Mouse (Mus musculus): ENCODE measurements around the gene Ifit3. TPM values are rescaled to one million over a fixed set of nuclear protein-coding genes. Genes with fewer than 3 reads are reported as not detected.
"Not testable (repeated sequence)": the region's sequence is repeated elsewhere in the genome, so short reads cannot be mapped to it uniquely, and the experiment has no call there.

Gene Ifit3
- polyA plus RNA-seq, 1 experiment from 2014 or later, result 0.28 TPM

DNA sequence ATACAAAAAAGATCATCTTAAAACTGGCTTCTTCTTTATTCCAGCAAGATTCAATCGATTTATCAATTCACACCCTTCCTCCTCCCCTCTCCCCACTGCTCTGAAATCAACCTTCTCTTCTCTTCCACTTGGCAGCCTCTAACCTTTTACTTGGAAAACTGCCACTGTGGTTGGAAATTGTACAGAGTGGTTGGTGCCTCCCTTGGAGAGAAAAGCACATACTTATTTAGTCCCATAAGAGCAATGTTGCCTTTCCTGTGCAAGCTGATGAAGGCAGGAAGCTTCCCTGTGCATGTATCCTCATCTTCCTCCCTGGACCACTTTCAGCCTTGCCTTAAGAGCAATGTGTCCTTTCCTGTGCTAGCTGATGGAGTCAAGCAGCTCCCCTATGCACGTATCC is 15.0 kb downstream of the Ifit3 start:
- WGBS, result 90% methylated on average over 2 of the region's 2 CpGs
- DNase-seq (ENCODE audit: low spot score), result no peak
- H3K27me3 ChIP-seq (ENCODE audit: low read depth, poor library complexity, severe bottlenecking), result no peaks in the 10 kb centered on the region
- H3K36me3 ChIP-seq, result no peaks in the 10 kb centered on the region
- no peak overlapping the region for H3K4me3 ChIP-seq
- no peaks in the 10 kb centered on the region for H3K4me1 ChIP-seq
- H3K27ac ChIP-seq, result no peak overlapping the region
- H3K9me3 ChIP-seq (replicated peaks), result no peaks in the 10 kb centered on the region

DNA sequence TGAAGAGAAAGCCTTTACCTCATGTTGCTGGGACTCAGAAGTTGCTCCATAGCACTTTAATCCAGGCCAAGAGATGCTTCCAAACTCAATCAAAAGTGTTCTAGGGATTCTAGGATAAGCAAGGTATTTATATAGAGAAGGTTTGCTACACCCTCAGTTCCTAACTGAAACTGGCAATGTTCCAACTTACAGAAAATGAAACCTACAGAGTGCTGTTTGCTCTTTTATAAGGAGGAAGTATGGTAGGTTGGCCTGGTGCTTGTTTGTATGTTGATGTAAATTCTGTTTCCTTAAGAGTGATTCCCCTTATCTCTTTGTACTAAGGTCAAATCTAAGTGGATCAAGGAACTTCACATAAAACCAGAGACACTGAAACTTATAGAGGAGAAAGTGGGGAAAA is 15.9 kb downstream of the Ifit3 start:
- H3K4me1 ChIP-seq, result not testable (repeated sequence)

DNA sequence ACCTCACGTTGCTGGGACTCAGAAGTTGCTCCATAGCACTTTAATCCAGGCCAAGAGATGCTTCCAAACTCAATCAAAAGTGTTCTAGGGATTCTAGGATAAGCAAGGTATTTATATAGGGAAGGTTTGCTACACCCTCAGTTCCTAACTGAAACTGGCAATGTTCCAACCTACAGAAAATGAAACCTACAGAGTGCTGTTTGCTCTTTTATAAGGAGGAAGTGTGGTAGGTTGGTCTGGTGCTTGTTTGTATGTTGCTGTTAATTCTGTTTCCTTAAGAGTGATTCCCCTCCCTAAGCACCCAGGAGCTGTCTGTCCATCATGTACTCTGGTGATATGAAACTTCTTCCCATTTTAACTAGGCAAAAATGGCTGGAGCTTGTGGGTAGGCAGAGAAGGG is 18.6 kb downstream of the Ifit3 start, which contains the start of gene Ifit1bl1:
Ifit1bl1 (minus strand) TSS at position 69 of the 400 bp plus-strand sequence.
- not testable (repeated sequence) for H3K9me3 ChIP-seq (replicated peaks); H3K27me3 ChIP-seq (ENCODE audit: low read depth, poor library complexity, severe bottlenecking); H3K27ac ChIP-seq; H3K4me3 ChIP-seq; H3K4me1 ChIP-seq; DNase-seq (ENCODE audit: low spot score); H3K36me3 ChIP-seq
- WGBS, result 53% methylated on average over 1 of the region's 1 CpGs

More for the DNA sequence above, 15.9 kb downstream of the Ifit3 start:
- not testable (repeated sequence) for H3K27me3 ChIP-seq (ENCODE audit: low read depth, poor library complexity, severe bottlenecking); H3K27ac ChIP-seq; H3K9me3 ChIP-seq (replicated peaks); H3K36me3 ChIP-seq; H3K4me3 ChIP-seq; DNase-seq (ENCODE audit: low spot score)

DNA sequence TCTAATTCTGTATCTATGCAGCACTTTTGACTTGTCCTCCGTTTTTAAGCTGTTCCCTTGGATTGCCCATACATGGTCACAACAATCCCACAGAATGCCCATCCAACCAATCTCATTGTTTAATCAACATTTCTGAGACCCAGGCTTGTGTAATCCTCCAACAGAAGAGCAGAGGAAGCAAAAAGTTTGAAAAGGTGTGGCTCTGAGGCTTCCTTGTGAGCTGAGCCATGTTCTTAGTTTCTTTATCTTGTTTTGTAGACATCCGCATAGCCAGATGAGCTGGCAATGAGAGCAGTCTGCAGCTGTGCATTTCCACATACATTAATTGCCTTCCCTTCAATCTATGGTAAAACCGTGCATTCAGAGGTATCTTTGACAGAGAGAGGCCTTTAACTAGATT is 22.1 kb downstream of the Ifit3 start:
- no peak overlapping the region for H3K27ac ChIP-seq
- no peak for DNase-seq (ENCODE audit: low spot score)
- 91% methylated on average over 3 of the region's 3 CpGs for WGBS
- no peaks in the 10 kb centered on the region for H3K9me3 ChIP-seq (replicated peaks)
- no peaks in the 10 kb centered on the region for H3K36me3 ChIP-seq
- no peaks in the 10 kb centered on the region for H3K27me3 ChIP-seq (ENCODE audit: low read depth, poor library complexity, severe bottlenecking)
- no peak overlapping the region for H3K4me3 ChIP-seq
- H3K4me1 ChIP-seq, result no peaks in the 10 kb centered on the region

DNA sequence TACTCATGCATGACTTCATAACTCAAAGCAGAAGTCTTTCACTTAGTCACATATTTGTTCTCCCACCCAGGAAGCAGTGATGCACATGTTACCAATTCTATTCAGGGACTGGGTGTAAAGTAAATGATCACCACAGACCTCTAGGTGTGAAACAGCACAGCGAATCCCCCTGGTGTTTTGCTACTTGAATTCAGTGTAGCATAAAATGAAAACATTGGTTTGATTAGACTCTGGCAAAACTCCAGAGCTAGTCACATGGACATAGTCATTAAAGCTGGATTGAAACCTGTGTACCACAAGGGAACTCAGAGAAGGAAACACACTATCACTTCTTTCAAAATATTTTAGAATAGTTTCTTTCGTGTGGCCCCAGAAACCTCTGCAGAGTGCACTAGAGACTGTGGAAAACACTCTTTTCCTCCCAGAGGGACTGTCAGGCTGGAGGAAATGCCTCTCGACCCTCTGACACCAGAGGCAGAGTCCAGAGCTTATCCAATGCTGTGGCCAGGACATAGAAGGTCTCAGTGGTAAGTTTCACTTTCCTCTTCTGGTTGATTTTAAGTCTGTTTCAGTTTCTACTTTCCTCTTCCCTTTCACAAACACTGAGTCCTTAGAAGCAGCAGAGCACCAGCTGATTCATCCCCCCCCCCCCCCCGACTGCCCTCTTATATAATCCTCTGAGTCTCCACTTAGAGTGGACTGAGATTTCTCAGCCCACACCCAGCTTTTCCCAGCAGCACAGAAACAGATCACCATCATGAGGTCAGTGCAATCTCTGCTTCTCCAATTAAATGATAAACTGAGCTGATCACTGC is 24.1 kb downstream of the Ifit3 start, which contains the start of gene Ifit3b:
Ifit3b (plus strand) TSS at position 734 of the 815 bp plus-strand sequence.
- not testable (repeated sequence) for H3K4me1 ChIP-seq; H3K9me3 ChIP-seq (replicated peaks); H3K27me3 ChIP-seq (ENCODE audit: low read depth, poor library complexity, severe bottlenecking); DNase-seq (ENCODE audit: low spot score); H3K4me3 ChIP-seq; H3K27ac ChIP-seq; H3K36me3 ChIP-seq
- WGBS, result 66% methylated on average over 4 of the region's 4 CpGs

DNA sequence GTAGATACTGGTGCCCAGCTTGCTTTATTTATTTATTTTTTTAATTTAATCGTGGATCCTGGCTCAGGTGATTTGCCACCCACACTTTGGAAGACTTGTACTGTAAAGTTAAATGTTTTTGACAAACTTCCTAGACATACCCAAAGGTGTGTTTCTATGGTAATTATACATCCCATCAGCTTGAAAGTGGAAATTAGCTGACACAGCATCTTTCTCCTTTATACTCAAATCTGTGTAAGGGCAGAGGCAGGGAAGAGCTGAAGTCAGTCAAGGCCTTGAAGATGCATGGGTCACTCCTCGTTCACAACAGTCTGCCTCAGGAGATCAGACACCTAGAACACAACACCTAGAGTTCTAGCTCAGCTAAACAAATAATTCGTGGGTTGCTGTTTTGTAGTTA is 26.8 kb downstream of the Ifit3 start:
- H3K9me3 ChIP-seq (replicated peaks); H3K4me3 ChIP-seq: not testable (repeated sequence)
- 75% methylated on average over 3 of the region's 3 CpGs for WGBS

DNA sequence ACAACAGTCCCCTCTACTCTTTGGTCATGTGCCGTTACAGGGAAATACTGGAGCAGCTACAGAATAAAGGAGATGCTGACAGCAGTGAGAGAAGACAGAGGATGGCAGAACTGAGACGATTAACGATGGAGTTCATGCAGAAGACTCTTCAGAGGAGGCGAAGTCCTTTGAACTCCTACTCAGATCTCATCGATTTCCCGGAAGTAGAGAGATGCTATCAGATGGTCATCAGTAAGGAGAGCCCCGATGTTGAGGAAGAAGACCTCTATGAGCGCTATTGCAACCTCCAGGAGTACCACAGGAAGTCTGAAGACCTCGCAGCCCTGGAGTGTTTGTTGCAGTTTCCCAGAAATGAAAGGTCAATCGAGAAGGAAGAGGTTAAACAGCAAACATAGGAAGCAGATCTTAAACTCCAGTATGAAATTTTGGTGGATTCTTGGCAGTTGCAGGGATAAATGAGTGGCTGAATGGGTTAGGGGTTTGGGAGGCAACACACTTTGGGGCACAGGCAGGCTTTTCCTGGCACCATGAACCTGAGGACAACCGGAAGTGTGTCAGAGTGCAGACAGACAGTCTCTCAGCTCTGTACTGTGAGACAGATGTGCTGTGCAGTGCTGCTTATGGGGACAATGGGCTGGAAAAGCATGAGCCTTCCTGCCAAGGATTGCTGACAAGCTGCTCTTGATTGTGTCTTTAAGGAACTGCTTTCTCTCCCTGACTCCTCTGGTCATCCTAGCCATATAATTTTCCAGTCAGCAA is 29.1 kb downstream of the Ifit3 start:
- H3K4me3 ChIP-seq; H3K9me3 ChIP-seq (replicated peaks); H3K27me3 ChIP-seq (ENCODE audit: low read depth, poor library complexity, severe bottlenecking); H3K4me1 ChIP-seq; DNase-seq (ENCODE audit: low spot score); H3K36me3 ChIP-seq; H3K27ac ChIP-seq: not testable (repeated sequence)
- 86% methylated on average over 6 of the region's 11 CpGs for whole genome bisulfite sequencing

More for the DNA sequence above, 26.8 kb downstream of the Ifit3 start:
- H3K27me3 ChIP-seq (ENCODE audit: low read depth, poor library complexity, severe bottlenecking); DNase-seq (ENCODE audit: low spot score); H3K27ac ChIP-seq; H3K4me1 ChIP-seq; H3K36me3 ChIP-seq: not testable (repeated sequence)

DNA sequence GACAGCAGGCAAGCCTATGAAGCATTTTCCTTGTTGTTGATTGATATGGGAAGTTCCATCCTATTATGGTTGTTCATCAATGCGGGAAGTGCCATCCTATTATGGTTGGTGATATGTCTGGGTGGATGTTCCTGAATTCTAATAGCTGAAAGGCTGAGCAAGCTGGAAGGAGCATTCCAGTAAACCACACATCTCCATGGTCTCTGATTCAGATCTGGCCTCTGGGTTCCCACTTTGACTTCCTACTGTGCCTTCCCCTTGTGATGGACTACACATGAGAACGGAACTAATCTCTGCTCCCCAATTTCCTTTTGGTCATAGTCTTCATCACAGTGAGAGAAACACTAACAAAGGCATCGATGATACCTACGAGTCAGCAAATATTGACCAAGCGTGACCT is 37.5 kb downstream of the Ifit3 start:
- Histone ChIP-seq H3K27me3 (ENCODE audit: low read depth, poor library complexity, severe bottlenecking) (no peaks in the 10 kb centered on the region), H3K27ac (no peak overlapping the region), H3K36me3 (no peaks in the 10 kb centered on the region), H3K4me1 (no peaks in the 10 kb centered on the region), H3K9me3 (replicated peaks) (no peaks in the 10 kb centered on the region), H3K4me3 (no peak overlapping the region)
- WGBS, result 95% methylated on average over 5 of the region's 5 CpGs
- no peak for DNase-seq (ENCODE audit: low spot score)

DNA sequence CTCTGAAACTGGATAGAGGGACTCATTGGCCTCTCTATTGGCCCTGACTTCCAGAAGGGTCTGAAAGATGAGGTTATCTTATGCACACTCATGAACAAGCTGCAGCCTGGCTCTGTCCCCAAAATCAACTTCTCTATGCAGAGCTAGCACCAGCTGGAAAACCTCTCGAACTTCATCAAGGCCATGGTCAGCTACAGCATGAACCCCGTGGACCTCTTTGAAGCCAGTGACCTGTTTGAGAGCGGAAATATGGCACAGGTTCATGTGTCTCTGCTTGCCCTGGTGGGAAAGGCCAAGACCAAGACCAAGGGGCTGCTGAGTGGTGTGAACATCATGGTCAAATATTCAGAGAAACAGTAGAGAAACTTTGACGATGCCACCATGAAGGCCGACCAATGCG is 40.5 kb downstream of the Ifit3 start:
- H3K9me3 ChIP-seq (replicated peaks), result no peaks in the 10 kb centered on the region

DNA sequence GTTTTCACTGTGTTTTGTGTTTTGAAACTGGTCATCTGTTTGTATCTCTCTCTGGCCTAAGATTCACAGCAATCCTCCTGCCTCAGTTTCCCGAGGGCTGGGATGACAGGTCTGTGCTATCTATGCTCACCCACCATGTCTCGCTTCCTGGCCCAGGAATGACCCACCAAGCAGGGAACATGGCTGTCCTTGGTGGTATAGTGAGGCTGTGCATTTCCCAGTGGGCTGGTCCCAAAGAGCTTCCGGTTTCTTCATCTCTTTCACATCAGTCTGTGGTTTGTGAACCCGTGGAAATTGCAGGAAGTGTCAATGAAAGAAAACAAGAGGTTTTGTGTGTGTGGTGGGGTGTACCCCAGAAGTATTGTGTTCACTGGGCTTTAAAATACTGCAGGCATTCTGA is 41.3 kb downstream of the Ifit3 start:
- Histone ChIP-seq H3K36me3 (no peaks in the 10 kb centered on the region), H3K27me3 (ENCODE audit: low read depth, poor library complexity, severe bottlenecking) (no peaks in the 10 kb centered on the region), H3K27ac (no peak overlapping the region), H3K4me1 (no peaks in the 10 kb centered on the region), H3K9me3 (replicated peaks) (no peaks in the 10 kb centered on the region), H3K4me3 (no peak overlapping the region)
- no peak for DNase-seq (ENCODE audit: low spot score)
- 87% methylated on average over 4 of the region's 4 CpGs for WGBS

More for the DNA sequence above, 40.5 kb downstream of the Ifit3 start:
- H3K4me1 ChIP-seq, result no peaks in the 10 kb centered on the region
- H3K36me3 ChIP-seq, result no peaks in the 10 kb centered on the region
- H3K4me3 ChIP-seq, result no peak overlapping the region
- no peak for DNase-seq (ENCODE audit: low spot score)
- no peak overlapping the region for H3K27ac ChIP-seq
- H3K27me3 ChIP-seq (ENCODE audit: low read depth, poor library complexity, severe bottlenecking), result no peaks in the 10 kb centered on the region
- 95% methylated on average over 6 of the region's 6 CpGs for WGBS

DNA sequence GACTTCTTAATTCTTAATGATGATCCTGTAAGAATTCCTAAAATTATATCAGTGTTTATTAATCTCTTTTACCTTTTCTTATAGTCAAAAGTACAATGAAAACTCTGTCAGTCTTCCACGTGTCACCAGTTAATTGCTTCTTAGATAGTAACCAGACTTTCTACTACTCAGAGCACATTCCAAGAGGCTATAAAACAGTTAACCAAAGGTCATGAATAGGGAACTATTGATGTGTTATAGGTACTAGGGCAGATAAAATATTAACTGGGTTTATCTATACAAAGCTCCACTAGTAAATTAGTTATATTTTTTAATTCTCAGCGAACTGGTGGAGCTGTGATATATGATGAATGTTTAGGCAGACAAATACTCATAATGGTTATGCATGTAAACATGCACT is 44.2 kb downstream of the Ifit3 start:
- Histone ChIP-seq H3K4me3 (no peak overlapping the region), H3K4me1 (no peaks in the 10 kb centered on the region), H3K27me3 (ENCODE audit: low read depth, poor library complexity, severe bottlenecking) (no peaks in the 10 kb centered on the region), H3K27ac (no peak overlapping the region), H3K36me3 (no peaks in the 10 kb centered on the region), H3K9me3 (replicated peaks) (no peaks in the 10 kb centered on the region)
- 56% methylated on average over 2 of the region's 2 CpGs for WGBS
- no peak for DNase-seq (ENCODE audit: low spot score)

DNA sequence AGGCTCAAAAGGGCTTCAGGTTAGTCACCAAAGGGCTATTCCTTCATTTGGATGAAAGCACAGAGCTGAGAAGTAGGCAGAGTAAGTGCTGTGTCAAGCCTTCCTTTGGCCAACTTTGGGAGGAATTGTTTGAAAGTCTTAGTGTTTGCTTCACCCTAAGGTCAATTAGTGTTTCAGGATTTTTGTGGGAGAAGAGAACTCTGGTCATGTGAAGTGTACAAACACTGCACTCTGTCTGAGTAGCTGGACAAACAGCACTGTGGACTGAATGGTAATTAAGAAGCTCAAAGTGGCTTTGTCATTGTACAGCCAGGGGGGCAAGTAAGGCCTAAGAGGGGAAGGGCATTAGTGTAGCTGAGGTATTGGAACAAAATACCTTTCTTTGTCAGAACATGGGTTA is 48.2 kb downstream of the Ifit3 start:
- no peak for DNase-seq (ENCODE audit: low spot score)
- no peaks in the 10 kb centered on the region for H3K36me3 ChIP-seq
- H3K27me3 ChIP-seq (ENCODE audit: low read depth, poor library complexity, severe bottlenecking), result no peaks in the 10 kb centered on the region
- no peak overlapping the region for H3K27ac ChIP-seq
- H3K4me1 ChIP-seq, result no peaks in the 10 kb centered on the region
- no peaks in the 10 kb centered on the region for H3K9me3 ChIP-seq (replicated peaks)
- H3K4me3 ChIP-seq, result no peak overlapping the region

DNA sequence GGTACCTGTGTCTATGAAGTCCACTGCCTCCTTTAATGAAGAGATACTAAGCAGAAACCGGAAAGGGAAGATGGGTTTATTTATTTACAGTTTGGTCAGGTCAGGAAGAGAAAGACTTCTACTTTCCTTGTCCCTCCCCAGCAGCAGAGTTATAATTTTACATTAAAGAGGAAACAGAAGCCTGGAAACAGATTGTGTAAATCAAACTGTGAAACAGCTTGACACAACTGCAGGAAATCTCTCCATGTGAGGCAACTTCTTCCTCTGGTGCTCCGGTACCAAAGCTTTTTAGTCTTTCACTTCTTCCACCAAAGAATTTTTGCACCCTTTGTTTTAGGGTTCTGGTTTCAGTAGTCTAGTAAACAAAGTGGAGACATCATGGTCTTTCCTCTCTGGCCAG is 50.2 kb downstream of the Ifit3 start:
- H3K36me3 ChIP-seq, result no peaks in the 10 kb centered on the region

More for the DNA sequence above, 50.2 kb downstream of the Ifit3 start:
- H3K9me3 ChIP-seq (replicated peaks), result no peaks in the 10 kb centered on the region
- H3K27ac ChIP-seq, result no peak overlapping the region
- WGBS, result 87% methylated on average over 2 of the region's 2 CpGs
- DNase-seq (ENCODE audit: low spot score), result no peak
- H3K4me3 ChIP-seq, result no peak overlapping the region
- no peaks in the 10 kb centered on the region for H3K4me1 ChIP-seq
- 0 out of 2 replicates have a peak, but pooled peaks cover 5% of the 10 kb centered on the region for H3K27me3 ChIP-seq (ENCODE audit: low read depth, poor library complexity, severe bottlenecking)

All from limb, embryonic 10.5 days (tissue).